Mouse (Mus musculus): ENCODE data around the gene Wdr74. TPM values are rescaled to one million over a fixed set of nuclear protein-coding genes. Genes with fewer than 3 reads are reported as not detected.

Gene Wdr74
- total and polyA plus RNA-seq, 3 experiments, result 208 to 803 (median 208) TPM

DNA sequence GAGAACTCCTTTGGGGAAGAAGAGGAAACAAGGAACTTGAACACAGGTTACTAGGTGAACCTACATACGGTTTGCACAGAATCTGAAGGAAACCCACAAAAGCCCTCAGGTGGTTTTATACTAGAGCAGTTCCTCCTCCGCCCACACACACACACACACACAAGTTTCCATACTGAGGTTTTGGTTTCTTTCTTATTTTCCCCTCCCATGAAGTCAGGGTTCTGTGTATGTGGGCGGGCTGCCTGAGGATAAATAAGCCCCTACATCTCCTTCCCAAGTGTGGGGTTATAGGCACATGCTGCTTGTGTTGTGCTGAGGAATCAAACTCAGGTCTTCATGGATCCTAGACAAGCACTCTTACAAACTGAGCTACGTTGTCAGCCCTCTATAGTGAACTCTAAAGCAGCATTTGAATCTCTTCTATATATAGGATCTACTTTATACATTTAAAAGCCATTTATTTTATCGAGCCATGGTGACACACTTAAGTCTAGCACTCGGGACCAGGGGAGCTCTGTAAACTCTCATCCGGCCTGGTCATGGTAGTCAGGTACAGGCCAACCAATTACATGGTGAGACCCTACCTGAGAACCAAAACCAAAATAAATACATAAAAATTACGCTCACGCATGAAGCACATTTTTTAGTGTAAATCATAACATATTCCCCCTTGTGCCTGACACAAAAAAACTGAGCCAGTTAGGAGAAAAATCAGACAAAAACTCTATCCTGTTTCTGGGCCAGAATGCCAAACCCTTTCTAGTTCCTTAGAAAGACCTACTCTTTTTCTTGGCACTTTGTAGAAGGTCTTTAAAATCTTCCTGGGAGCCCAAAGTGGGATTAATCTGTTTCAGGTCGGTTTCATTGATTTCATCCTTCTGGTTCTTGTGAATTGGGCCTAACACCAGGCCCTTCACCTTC lies 23.4 kb upstream of the Wdr74 start:
- Histone ChIP-seq H3K79me2 (ENCODE audit: control insufficient read depth, insufficient read depth, low read length, poor library complexity) (peaks cover 34% of the 10 kb centered on the region), H3K9me3 (replicated peaks; ENCODE audit: insufficient read depth, low read length) (no peaks in the 10 kb centered on the region), H3K27ac (ENCODE audit: control insufficient read depth, low read depth, low read length) (peak overlapping the region; percentile 91), H3K4me1 (ENCODE audit: control insufficient read depth in 1 of 2, insufficient read depth in 2 of 2, low read length in 2 of 2) (peaks cover 5 to 31% of the 10 kb centered on the region in 2 experiments; a peak in 3 of 4 replicates), H3K27me3 (ENCODE audit: control insufficient read depth in 1 of 2, insufficient read depth in 2 of 2, low read length in 2 of 2) (no peaks in the 10 kb centered on the region), H3K36me3 (ENCODE audit: control insufficient read depth in 1 of 2, insufficient read depth in 2 of 2, low read length in 2 of 2) (peaks cover 19 to 33% of the 10 kb centered on the region in 2 experiments), H3K4me3 (ENCODE audit: control insufficient read depth in 1 of 2, insufficient read depth in 1 of 2, low read depth in 2 of 2, low read length in 2 of 2) (peak overlapping the region; percentile 82 to 88), H3K9ac (ENCODE audit: control insufficient read depth, low read depth, low read length, poor library complexity, severe bottlenecking) (peak overlapping the region; percentile 90)
- TF ChIP-seq MYB (IDR thresholded peaks at IDR 0.05; ENCODE audit: low read depth, low read length), result no peak
- peak; percentile 67 for TF ChIP-seq TBP (IDR thresholded peaks at IDR 0.05; ENCODE audit: low read depth, low read length)
- TF ChIP-seq ETS1 (IDR thresholded peaks at IDR 0.05; ENCODE audit: low read depth, low read length), result peak; percentile 60
- peak; percentile 95; the same call in 1 of the 2 replicates for TF ChIP-seq CHD1 (IDR thresholded peaks at IDR 0.05; ENCODE audit: low read depth, low read length)
- TF ChIP-seq MXI1 (IDR thresholded peaks at IDR 0.05; ENCODE audit: low read depth, low read length), result peak; percentile 65; the same call in 1 of the 2 replicates
- TF ChIP-seq POLR2AphosphoS2 (IDR thresholded peaks at IDR 0.05; ENCODE audit: low read length), result peak; percentile 71; the same call in 1 of the 2 replicates
- no peak for TF ChIP-seq NRF1 (IDR thresholded peaks at IDR 0.05; ENCODE audit: insufficient read depth, low read depth, low read length, poor library complexity, severe bottlenecking)
- TF ChIP-seq MAX (IDR thresholded peaks at IDR 0.05; ENCODE audit: low read length), result 0 out of 2 replicates have a peak, but pooled peaks have one; percentile 14
- TF ChIP-seq SIN3A (IDR thresholded peaks at IDR 0.05; ENCODE audit: low read length), result peak; percentile 64
- peak; percentile 78 for DNase-seq (ENCODE audit: low read depth, low spot score)

DNA sequence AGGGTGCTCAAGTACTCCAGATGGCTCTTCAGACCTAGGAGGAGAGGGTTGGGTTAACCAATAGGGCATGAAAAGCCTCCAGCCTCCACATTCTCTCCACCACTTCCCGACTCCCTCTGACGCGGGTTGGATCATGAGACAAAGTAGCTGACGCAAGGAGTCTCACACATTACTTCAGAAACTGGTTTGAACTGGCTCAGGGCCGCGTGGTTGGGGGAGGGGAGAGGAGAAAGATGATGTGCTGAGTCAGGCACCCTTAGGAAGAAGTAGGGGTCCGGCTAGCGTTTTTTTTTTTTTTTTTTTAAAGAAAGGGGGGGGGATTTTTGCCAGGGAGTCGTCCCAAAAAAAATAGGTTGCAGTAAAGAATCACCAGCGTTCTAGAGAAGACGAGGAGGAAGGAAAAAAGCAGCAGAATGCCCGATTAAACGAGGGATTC lies 22.7 kb upstream of the Wdr74 start:
- Histone ChIP-seq H3K79me2 (ENCODE audit: control insufficient read depth, insufficient read depth, low read length, poor library complexity) (peaks cover 34% of the 10 kb centered on the region), H3K9me3 (replicated peaks; ENCODE audit: insufficient read depth, low read length) (no peaks in the 10 kb centered on the region), H3K9ac (ENCODE audit: control insufficient read depth, low read depth, low read length, poor library complexity, severe bottlenecking) (peak overlapping the region; percentile 90), H3K27ac (ENCODE audit: control insufficient read depth, low read depth, low read length) (peak overlapping the region; percentile 91), H3K4me1 (ENCODE audit: control insufficient read depth in 1 of 2, insufficient read depth in 2 of 2, low read length in 2 of 2) (peaks cover 5 to 31% of the 10 kb centered on the region in 2 experiments; a peak in 3 of 4 replicates), H3K27me3 (ENCODE audit: control insufficient read depth in 1 of 2, insufficient read depth in 2 of 2, low read length in 2 of 2) (no peaks in the 10 kb centered on the region), H3K36me3 (ENCODE audit: control insufficient read depth in 1 of 2, insufficient read depth in 2 of 2, low read length in 2 of 2) (peaks cover 15 to 34% of the 10 kb centered on the region in 2 experiments), H3K4me3 (ENCODE audit: control insufficient read depth in 1 of 2, insufficient read depth in 1 of 2, low read depth in 2 of 2, low read length in 2 of 2) (peak overlapping the region; percentile 82 to 88)
- DNase-seq (ENCODE audit: low read depth, low spot score), result peak; percentile 95
- no peak for TF ChIP-seq MEF2A (IDR thresholded peaks at IDR 0.05; ENCODE audit: extremely low read depth, insufficient replicate concordance, low read depth, low read length, poor library complexity, severe bottlenecking)
- TF ChIP-seq POLR2AphosphoS5 (IDR thresholded peaks at IDR 0.05; ENCODE audit: borderline replicate concordance, low read depth, low read length), result no peak
- no peak for TF ChIP-seq MAZ (IDR thresholded peaks at IDR 0.05; ENCODE audit: low read depth, low read length)
- peak; percentile 94 for TF ChIP-seq MAX (IDR thresholded peaks at IDR 0.05; ENCODE audit: low read length)
- TF ChIP-seq SMC3 (IDR thresholded peaks at IDR 0.05; ENCODE audit: low read depth, low read length), result no peak
- TF ChIP-seq USF1 (IDR thresholded peaks at IDR 0.05; ENCODE audit: low read depth, low read length), result peak; percentile 66
- TF ChIP-seq GATA1 (IDR thresholded peaks at IDR 0.05; ENCODE audit: low read depth, low read length), result no peak
- TF ChIP-seq TCF12 (IDR thresholded peaks at IDR 0.05; ENCODE audit: low read depth, low read length), result peak; percentile 77; the same call in 1 of the 2 replicates
- TF ChIP-seq E2F4 (IDR thresholded peaks at IDR 0.05; ENCODE audit: borderline replicate concordance, low read depth, low read length), result no peak
- TF ChIP-seq POLR2A (IDR thresholded peaks at IDR 0.05; ENCODE audit: control insufficient read depth in 1 of 2, insufficient read depth in 1 of 2, low read depth in 1 of 2, low read length in 2 of 2, poor library complexity in 1 of 2), result peak in 1 of 2 experiments; percentile 43; a peak in 1 of 4 replicates
- TF ChIP-seq RAD21 (IDR thresholded peaks at IDR 0.05; ENCODE audit: low read depth, low read length), result no peak
- no peak for TF ChIP-seq USF2 (IDR thresholded peaks at IDR 0.05; ENCODE audit: borderline replicate concordance in 1 of 2, insufficient read depth in 1 of 2, low read depth in 1 of 2, low read length in 2 of 2)
- TF ChIP-seq TBP (IDR thresholded peaks at IDR 0.05; ENCODE audit: low read depth, low read length), result no peak; the same call in 1 of the 2 replicates
- TF ChIP-seq MYC (IDR thresholded peaks at IDR 0.05; ENCODE audit: low read depth, low read length), result peak; percentile 98
- TF ChIP-seq ZC3H11A (IDR thresholded peaks at IDR 0.05; ENCODE audit: low read depth, low read length), result no peak
- TF ChIP-seq ZNF384 (IDR thresholded peaks at IDR 0.05; ENCODE audit: low read depth, low read length), result peak; percentile 91
- peak; percentile 82 for TF ChIP-seq GABPA (IDR thresholded peaks at IDR 0.05; ENCODE audit: low read depth, low read length)
- peak; percentile 71 for TF ChIP-seq CHD2 (IDR thresholded peaks at IDR 0.05; ENCODE audit: low read length)
- peak; percentile 64 for TF ChIP-seq KAT2A (conservative IDR thresholded peaks at IDR 0.05; ENCODE audit: low read depth, low read length)
- peak; percentile 84 for TF ChIP-seq SIN3A (IDR thresholded peaks at IDR 0.05; ENCODE audit: low read length)
- TF ChIP-seq NELFE (IDR thresholded peaks at IDR 0.05; ENCODE audit: low read depth, low read length), result peak; percentile 18
- peak; percentile 38; the same call in 1 of the 2 replicates for TF ChIP-seq BHLHE40 (IDR thresholded peaks at IDR 0.05; ENCODE audit: borderline replicate concordance, low read depth, low read length)
- no peak for TF ChIP-seq CTCF (IDR thresholded peaks at IDR 0.05 in 2 of 3, conservative IDR thresholded peaks at IDR 0.05 in 1 of 3; ENCODE audit: control insufficient read depth in 1 of 3, insufficient read depth in 1 of 3, low read depth in 2 of 3, low read length in 3 of 3, poor library complexity in 1 of 3, severe bottlenecking in 1 of 3)
